Mouse (Mus musculus): ENCODE measurements around the gene Hipk2. TPM values are rescaled to one million over a fixed set of nuclear protein-coding genes. Genes with fewer than 3 reads are reported as not detected.

The Hipk2 gene
- polyA plus RNA-seq, 1 experiment = 14.9 TPM

GRCm38 (mm10) chr6:38847447-38847846 is 28.5 kb downstream of the Hipk2 start:
- DNase-seq (ENCODE audit: low read depth in 1 of 2, low spot score in 2 of 2) = no peak
- Histone ChIP-seq H3K4me3 (ENCODE audit: extremely low read depth, insufficient read depth, insufficient read length) (no peak overlapping the region), H3K27me3 (ENCODE audit: control insufficient read depth, insufficient read depth, low read length) (no peaks in the 10 kb centered on the region), H3K27ac (ENCODE audit: insufficient read depth, low read length) (peak overlapping the region; percentile 43; the same call in 1 of the 2 replicates), H3K4me1 (ENCODE audit: control insufficient read depth, insufficient read depth, insufficient read length) (peaks cover 6% of the 10 kb centered on the region; the same call in 1 of the 2 replicates), H3K36me3 (ENCODE audit: control insufficient read depth, insufficient read depth, low read length) (no peaks in the 10 kb centered on the region)
- TF ChIP-seq POLR2A (IDR thresholded peaks at IDR 0.05; ENCODE audit: low read depth, low read length) = no peak
- TF ChIP-seq CTCF (IDR thresholded peaks at IDR 0.05; ENCODE audit: extremely low read depth, insufficient read depth, insufficient read length, insufficient replicate concordance) = no peak
- 70% methylated on average over 1 of the region's 1 CpGs for WGBS

- 83% methylated on average over 6 of the region's 6 CpGs for WGBS
- Histone ChIP-seq H3K36me3 (ENCODE audit: control insufficient read depth, insufficient read depth, low read length) (no peaks in the 10 kb centered on the region), H3K4me3 (ENCODE audit: extremely low read depth, insufficient read depth, insufficient read length) (no peak overlapping the region), H3K27ac (ENCODE audit: insufficient read depth, low read length) (peak overlapping the region; percentile 43; the same call in 1 of the 2 replicates), H3K27me3 (ENCODE audit: control insufficient read depth, insufficient read depth, low read length) (no peaks in the 10 kb centered on the region), H3K4me1 (ENCODE audit: control insufficient read depth, insufficient read depth, insufficient read length) (peaks cover 6% of the 10 kb centered on the region; the same call in 1 of the 2 replicates)
- no peak for DNase-seq (ENCODE audit: low read depth in 1 of 2, low spot score in 2 of 2)
- TF ChIP-seq CTCF (IDR thresholded peaks at IDR 0.05; ENCODE audit: extremely low read depth, insufficient read depth, insufficient read length, insufficient replicate concordance) (no peak), POLR2A (IDR thresholded peaks at IDR 0.05; ENCODE audit: low read depth, low read length) (no peak)
Measured at GRCm38 (mm10) chr6:38846330-38847195, 29.4 kb downstream of the Hipk2 start.

- 95% methylated on average over 5 of the region's 5 CpGs for WGBS
- peaks cover 6% of the 10 kb centered on the region; the same call in 1 of the 2 replicates for H3K4me1 ChIP-seq (ENCODE audit: control insufficient read depth, insufficient read depth, insufficient read length)
- no peaks in the 10 kb centered on the region for H3K27me3 ChIP-seq (ENCODE audit: control insufficient read depth, insufficient read depth, low read length)
- H3K27ac ChIP-seq (ENCODE audit: insufficient read depth, low read length) = no peak overlapping the region
- H3K4me3 ChIP-seq (ENCODE audit: extremely low read depth, insufficient read depth, insufficient read length) = no peak overlapping the region
- DNase-seq (ENCODE audit: low read depth in 1 of 2, low spot score in 2 of 2) = no peak
- no peaks in the 10 kb centered on the region for H3K36me3 ChIP-seq (ENCODE audit: control insufficient read depth, insufficient read depth, low read length)
- TF ChIP-seq POLR2A (IDR thresholded peaks at IDR 0.05; ENCODE audit: low read depth, low read length) = no peak
- TF ChIP-seq CTCF (IDR thresholded peaks at IDR 0.05; ENCODE audit: extremely low read depth, insufficient read depth, insufficient read length, insufficient replicate concordance) = no peak
Measured at GRCm38 (mm10) chr6:38845876-38846275, 30.1 kb downstream of the Hipk2 start.

- no peak overlapping the region for H3K27ac ChIP-seq (ENCODE audit: insufficient read depth, low read length)
- no peak for DNase-seq (ENCODE audit: low read depth in 1 of 2, low spot score in 2 of 2)
- no peaks in the 10 kb centered on the region for H3K36me3 ChIP-seq (ENCODE audit: control insufficient read depth, insufficient read depth, low read length)
- TF ChIP-seq CTCF (IDR thresholded peaks at IDR 0.05; ENCODE audit: extremely low read depth, insufficient read depth, insufficient read length, insufficient replicate concordance) (no peak), POLR2A (IDR thresholded peaks at IDR 0.05; ENCODE audit: low read depth, low read length) (no peak)
- WGBS = 100% methylated on average over 1 of the region's 1 CpGs
- no peaks in the 10 kb centered on the region for H3K27me3 ChIP-seq (ENCODE audit: control insufficient read depth, insufficient read depth, low read length)
- H3K4me3 ChIP-seq (ENCODE audit: extremely low read depth, insufficient read depth, insufficient read length) = no peak overlapping the region
- H3K4me1 ChIP-seq (ENCODE audit: control insufficient read depth, insufficient read depth, insufficient read length) = peaks cover 6% of the 10 kb centered on the region; the same call in 1 of the 2 replicates
Measured at GRCm38 (mm10) chr6:38845117-38845516, 30.8 kb downstream of the Hipk2 start.

GRCm38 (mm10) chr6:38841551-38841950 is 34.4 kb downstream of the Hipk2 start:
- DNase-seq (ENCODE audit: low read depth in 1 of 2, low spot score in 2 of 2) = no peak
- no peaks in the 10 kb centered on the region for H3K36me3 ChIP-seq (ENCODE audit: control insufficient read depth, insufficient read depth, low read length)
- no peaks in the 10 kb centered on the region for H3K27me3 ChIP-seq (ENCODE audit: control insufficient read depth, insufficient read depth, low read length)
- no peak overlapping the region for H3K4me3 ChIP-seq (ENCODE audit: extremely low read depth, insufficient read depth, insufficient read length)
- no peak overlapping the region for H3K27ac ChIP-seq (ENCODE audit: insufficient read depth, low read length)
- H3K4me1 ChIP-seq (ENCODE audit: control insufficient read depth, insufficient read depth, insufficient read length) = no peaks in the 10 kb centered on the region; the same call in 1 of the 2 replicates
- TF ChIP-seq POLR2A (IDR thresholded peaks at IDR 0.05; ENCODE audit: low read depth, low read length) (no peak), CTCF (IDR thresholded peaks at IDR 0.05; ENCODE audit: extremely low read depth, insufficient read depth, insufficient read length, insufficient replicate concordance) (no peak)
- 91% methylated on average over 3 of the region's 3 CpGs for WGBS

- WGBS = 77% methylated on average over 1 of the region's 1 CpGs
- Histone ChIP-seq H3K4me1 (ENCODE audit: control insufficient read depth, insufficient read depth, insufficient read length) (no peaks in the 10 kb centered on the region; the same call in 1 of the 2 replicates), H3K4me3 (ENCODE audit: extremely low read depth, insufficient read depth, insufficient read length) (no peak overlapping the region), H3K27me3 (ENCODE audit: control insufficient read depth, insufficient read depth, low read length) (no peaks in the 10 kb centered on the region), H3K36me3 (ENCODE audit: control insufficient read depth, insufficient read depth, low read length) (no peaks in the 10 kb centered on the region), H3K27ac (ENCODE audit: insufficient read depth, low read length) (no peak overlapping the region)
- DNase-seq (ENCODE audit: low read depth in 1 of 2, low spot score in 2 of 2) = no peak
- TF ChIP-seq CTCF (IDR thresholded peaks at IDR 0.05; ENCODE audit: extremely low read depth, insufficient read depth, insufficient read length, insufficient replicate concordance) = no peak
- no peak for TF ChIP-seq POLR2A (IDR thresholded peaks at IDR 0.05; ENCODE audit: low read depth, low read length)
Measured at GRCm38 (mm10) chr6:38840780-38841179, 35.2 kb downstream of the Hipk2 start.

GRCm38 (mm10) chr6:38840380-38840779 is 35.6 kb downstream of the Hipk2 start:
- H3K4me1 ChIP-seq (ENCODE audit: control insufficient read depth, insufficient read depth, insufficient read length) = no peaks in the 10 kb centered on the region; the same call in 1 of the 2 replicates
- H3K4me3 ChIP-seq (ENCODE audit: extremely low read depth, insufficient read depth, insufficient read length) = no peak overlapping the region
- WGBS = 96% methylated on average over 2 of the region's 2 CpGs
- no peak for DNase-seq (ENCODE audit: low read depth in 1 of 2, low spot score in 2 of 2)
- TF ChIP-seq CTCF (IDR thresholded peaks at IDR 0.05; ENCODE audit: extremely low read depth, insufficient read depth, insufficient read length, insufficient replicate concordance) (no peak), POLR2A (IDR thresholded peaks at IDR 0.05; ENCODE audit: low read depth, low read length) (no peak)
- H3K36me3 ChIP-seq (ENCODE audit: control insufficient read depth, insufficient read depth, low read length) = no peaks in the 10 kb centered on the region
- no peak overlapping the region for H3K27ac ChIP-seq (ENCODE audit: insufficient read depth, low read length)
- no peaks in the 10 kb centered on the region for H3K27me3 ChIP-seq (ENCODE audit: control insufficient read depth, insufficient read depth, low read length)
